Mouse (Mus musculus): Measurements from ENCODE around the gene Fosb. TPM values are rescaled to one million over a fixed set of nuclear protein-coding genes. Genes with fewer than 3 reads are reported as not detected.

The Fosb gene
- total and polyA plus RNA-seq, 2 experiments, result 0.06 to 0.09 TPM

GRCm38 (mm10) chr7:19265147-19265546 lies 44.7 kb downstream of the Fosb start:
- no peak for DNase-seq (ENCODE audit: extremely low read depth, low read depth, low spot score)
- Histone ChIP-seq H3K79me2 (ENCODE audit: control insufficient read depth, insufficient read depth, low read length) (peaks cover 21% of the 10 kb centered on the region), H3K4me1 (ENCODE audit: control insufficient read depth, insufficient read depth, low read length) (peaks cover 6% of the 10 kb centered on the region; the same call in 1 of the 2 replicates), H3K9ac (ENCODE audit: low read depth, low read length) (no peak overlapping the region), H3K27ac (replicated peaks; ENCODE audit: insufficient read depth, low read depth, low read length) (no peak overlapping the region), H3K4me3 (ENCODE audit: insufficient read depth, low read depth, low read length) (no peak overlapping the region), H3K27me3 (ENCODE audit: control insufficient read depth, insufficient read depth, low read length) (no peaks in the 10 kb centered on the region), H3K36me3 (ENCODE audit: control insufficient read depth, insufficient read depth, low read length) (peaks cover 10% of the 10 kb centered on the region; the same call in 1 of the 2 replicates)
- no peak for TF ChIP-seq CTCF (IDR thresholded peaks at IDR 0.05; ENCODE audit: low read depth, low read length)
- TF ChIP-seq POLR2A (IDR thresholded peaks at IDR 0.05; ENCODE audit: extremely low read depth, insufficient read depth, low read length), result no peak
- WGBS, result 79% methylated on average over 7 of the region's 7 CpGs

- Histone ChIP-seq H3K27ac (replicated peaks; ENCODE audit: insufficient read depth, low read depth, low read length) (no peak overlapping the region), H3K27me3 (ENCODE audit: control insufficient read depth, insufficient read depth, low read length) (no peaks in the 10 kb centered on the region), H3K4me3 (ENCODE audit: insufficient read depth, low read depth, low read length) (no peak overlapping the region), H3K4me1 (ENCODE audit: control insufficient read depth, insufficient read depth, low read length) (no peaks in the 10 kb centered on the region), H3K36me3 (ENCODE audit: control insufficient read depth, insufficient read depth, low read length) (peaks cover 24% of the 10 kb centered on the region), H3K79me2 (ENCODE audit: control insufficient read depth, insufficient read depth, low read length) (no peaks in the 10 kb centered on the region), H3K9ac (ENCODE audit: low read depth, low read length) (no peak overlapping the region)
- 12% methylated on average over 3 of the region's 3 CpGs for WGBS
- peak; percentile 62 for DNase-seq (ENCODE audit: extremely low read depth, low read depth, low spot score)
- no peak for TF ChIP-seq CTCF (IDR thresholded peaks at IDR 0.05; ENCODE audit: low read depth, low read length)
- no peak for TF ChIP-seq POLR2A (IDR thresholded peaks at IDR 0.05; ENCODE audit: extremely low read depth, insufficient read depth, low read length)
Observed at GRCm38 (mm10) chr7:19258336-19258735, 51.5 kb downstream of the Fosb start.

GRCm38 (mm10) chr7:19257390-19258022 lies 52.3 kb downstream of the Fosb start:
- Histone ChIP-seq H3K27me3 (ENCODE audit: control insufficient read depth, insufficient read depth, low read length) (no peaks in the 10 kb centered on the region), H3K9ac (ENCODE audit: low read depth, low read length) (no peak overlapping the region), H3K36me3 (ENCODE audit: control insufficient read depth, insufficient read depth, low read length) (peaks cover 23% of the 10 kb centered on the region), H3K27ac (replicated peaks; ENCODE audit: insufficient read depth, low read depth, low read length) (no peak overlapping the region), H3K4me1 (ENCODE audit: control insufficient read depth, insufficient read depth, low read length) (no peaks in the 10 kb centered on the region), H3K79me2 (ENCODE audit: control insufficient read depth, insufficient read depth, low read length) (no peaks in the 10 kb centered on the region), H3K4me3 (ENCODE audit: insufficient read depth, low read depth, low read length) (no peak overlapping the region)
- WGBS, result 65% methylated on average over 11 of the region's 11 CpGs
- peak; percentile 59 for DNase-seq (ENCODE audit: extremely low read depth, low read depth, low spot score)
- no peak for TF ChIP-seq CTCF (IDR thresholded peaks at IDR 0.05; ENCODE audit: low read depth, low read length)
- TF ChIP-seq POLR2A (IDR thresholded peaks at IDR 0.05; ENCODE audit: extremely low read depth, insufficient read depth, low read length), result no peak

GRCm38 (mm10) chr7:19256567-19256966 lies 53.3 kb downstream of the Fosb start:
- H3K9ac ChIP-seq (ENCODE audit: low read depth, low read length), result no peak overlapping the region
- DNase-seq (ENCODE audit: extremely low read depth, low read depth, low spot score), result no peak
- H3K36me3 ChIP-seq (ENCODE audit: control insufficient read depth, insufficient read depth, low read length), result peaks cover 21% of the 10 kb centered on the region
- H3K27ac ChIP-seq (replicated peaks; ENCODE audit: insufficient read depth, low read depth, low read length), result no peak overlapping the region
- no peaks in the 10 kb centered on the region for H3K4me1 ChIP-seq (ENCODE audit: control insufficient read depth, insufficient read depth, low read length)
- no peak overlapping the region for H3K4me3 ChIP-seq (ENCODE audit: insufficient read depth, low read depth, low read length)
- H3K27me3 ChIP-seq (ENCODE audit: control insufficient read depth, insufficient read depth, low read length), result no peaks in the 10 kb centered on the region
- TF ChIP-seq POLR2A (IDR thresholded peaks at IDR 0.05; ENCODE audit: extremely low read depth, insufficient read depth, low read length), result no peak
- TF ChIP-seq CTCF (IDR thresholded peaks at IDR 0.05; ENCODE audit: low read depth, low read length), result no peak
- no peaks in the 10 kb centered on the region for H3K79me2 ChIP-seq (ENCODE audit: control insufficient read depth, insufficient read depth, low read length)
- 85% methylated on average over 7 of the region's 7 CpGs for WGBS

GRCm38 (mm10) chr7:19255395-19255794 lies 54.5 kb downstream of the Fosb start:
- TF ChIP-seq POLR2A (IDR thresholded peaks at IDR 0.05; ENCODE audit: extremely low read depth, insufficient read depth, low read length), result no peak
- no peak for TF ChIP-seq CTCF (IDR thresholded peaks at IDR 0.05; ENCODE audit: low read depth, low read length)
- Histone ChIP-seq H3K4me1 (ENCODE audit: control insufficient read depth, insufficient read depth, low read length) (no peaks in the 10 kb centered on the region), H3K9ac (ENCODE audit: low read depth, low read length) (no peak overlapping the region), H3K27me3 (ENCODE audit: control insufficient read depth, insufficient read depth, low read length) (no peaks in the 10 kb centered on the region), H3K36me3 (ENCODE audit: control insufficient read depth, insufficient read depth, low read length) (peaks cover 20% of the 10 kb centered on the region), H3K27ac (replicated peaks; ENCODE audit: insufficient read depth, low read depth, low read length) (no peak overlapping the region), H3K79me2 (ENCODE audit: control insufficient read depth, insufficient read depth, low read length) (no peaks in the 10 kb centered on the region), H3K4me3 (ENCODE audit: insufficient read depth, low read depth, low read length) (no peak overlapping the region)
- no peak for DNase-seq (ENCODE audit: extremely low read depth, low read depth, low spot score)
- 94% methylated on average over 17 of the region's 17 CpGs for WGBS

GRCm38 (mm10) chr7:19253437-19253836 lies 56.4 kb downstream of the Fosb start:
- Histone ChIP-seq H3K79me2 (ENCODE audit: control insufficient read depth, insufficient read depth, low read length) (no peaks in the 10 kb centered on the region), H3K27ac (replicated peaks; ENCODE audit: insufficient read depth, low read depth, low read length) (no peak overlapping the region), H3K36me3 (ENCODE audit: control insufficient read depth, insufficient read depth, low read length) (peaks cover 11% of the 10 kb centered on the region), H3K9ac (ENCODE audit: low read depth, low read length) (no peak overlapping the region), H3K4me1 (ENCODE audit: control insufficient read depth, insufficient read depth, low read length) (no peaks in the 10 kb centered on the region), H3K27me3 (ENCODE audit: control insufficient read depth, insufficient read depth, low read length) (no peaks in the 10 kb centered on the region), H3K4me3 (ENCODE audit: insufficient read depth, low read depth, low read length) (no peak overlapping the region)
- no peak for DNase-seq (ENCODE audit: extremely low read depth, low read depth, low spot score)
- 71% methylated on average over 5 of the region's 5 CpGs for WGBS
- TF ChIP-seq POLR2A (IDR thresholded peaks at IDR 0.05; ENCODE audit: extremely low read depth, insufficient read depth, low read length) (no peak), CTCF (IDR thresholded peaks at IDR 0.05; ENCODE audit: low read depth, low read length) (no peak)

Other genes starting within 250 kb of the Fosb start
- gene Dmwd, start 233.8 kb downstream of the Fosb start, total RNA-seq (2014; rRNA removed), result 4.5 and 6.7 TPM in 2 replicates
- 29.4 and 35.7 TPM in 2 replicates for gene Dmwd, start 233.8 kb downstream of the Fosb start, polyA plus RNA-seq (2012; rRNA removed)
- 13.6 and 24.8 TPM in 2 replicates for gene Dmpk, start 226.2 kb downstream of the Fosb start, total RNA-seq (2014; rRNA removed)
- gene Dmpk, start 226.2 kb downstream of the Fosb start, polyA plus RNA-seq (2012; rRNA removed), result 60.0 and 76.4 TPM in 2 replicates
- gene Six5, start 215.5 kb downstream of the Fosb start, total RNA-seq (2014; rRNA removed), result 1.8 and 2.3 TPM in 2 replicates
- gene Six5, start 215.5 kb downstream of the Fosb start, polyA plus RNA-seq (2012; rRNA removed), result 5.2 and 8.7 TPM in 2 replicates
- gene Gm4969, start 191.7 kb downstream of the Fosb start, total RNA-seq (2014; rRNA removed), result 0.09 TPM in 1 of 2 replicates, not detected in the other
- gene Gm4969, start 191.7 kb downstream of the Fosb start, polyA plus RNA-seq (2012; rRNA removed), result 0.02 TPM in 1 of 2 replicates, not detected in the other
- 2.4 and 3.2 TPM in 2 replicates for gene Fbxo46, start 190.2 kb downstream of the Fosb start, total RNA-seq (2014; rRNA removed)
- gene Fbxo46, start 190.2 kb downstream of the Fosb start, polyA plus RNA-seq (2012; rRNA removed), result 4.3 and 5.0 TPM in 2 replicates
- gene Qpctl, start 160.8 kb downstream of the Fosb start, total RNA-seq (2014; rRNA removed), result 4.3 and 6.3 TPM in 2 replicates
- gene Qpctl, start 160.8 kb downstream of the Fosb start, polyA plus RNA-seq (2012; rRNA removed), result 8.9 and 11.7 TPM in 2 replicates
- gene Snrpd2, start 160.3 kb downstream of the Fosb start, total RNA-seq (2014; rRNA removed), result 28.4 and 29.4 TPM in 2 replicates
- 16.4 and 17.7 TPM in 2 replicates for gene Snrpd2, start 160.3 kb downstream of the Fosb start, polyA plus RNA-seq (2012; rRNA removed)
- not detected in 2 replicates for gene Gipr, start 143.9 kb downstream of the Fosb start, total RNA-seq (2014; rRNA removed)
- not detected in 2 replicates for gene Gipr, start 143.9 kb downstream of the Fosb start, polyA plus RNA-seq (2012; rRNA removed)
- gene Eml2, start 133.6 kb downstream of the Fosb start, total RNA-seq (2014; rRNA removed), result 9.8 and 11.1 TPM in 2 replicates
- 9.7 and 12.2 TPM in 2 replicates for gene Eml2, start 133.6 kb downstream of the Fosb start, polyA plus RNA-seq (2012; rRNA removed)
- gene Gpr4, start 97.5 kb downstream of the Fosb start, total RNA-seq (2014; rRNA removed), result 0.09 and 0.40 TPM in 2 replicates
- gene Gpr4, start 97.5 kb downstream of the Fosb start, polyA plus RNA-seq (2012; rRNA removed), result 1.8 and 2.7 TPM in 2 replicates
- 12.9 and 16.0 TPM in 2 replicates for gene Opa3, start 81.7 kb downstream of the Fosb start, total RNA-seq (2014; rRNA removed)
- gene Opa3, start 81.7 kb downstream of the Fosb start, polyA plus RNA-seq (2012; rRNA removed), result 34.1 and 40.4 TPM in 2 replicates
- 6.3 and 11.3 TPM in 2 replicates for gene Vasp, start 38.2 kb downstream of the Fosb start, total RNA-seq (2014; rRNA removed)
- 24.2 and 37.1 TPM in 2 replicates for gene Vasp, start 38.2 kb downstream of the Fosb start, polyA plus RNA-seq (2012; rRNA removed)
- 0.20 TPM in 1 of 2 replicates, not detected in the other for gene Ppm1n, start 30.0 kb downstream of the Fosb start, total RNA-seq (2014; rRNA removed)
- gene Ppm1n, start 30.0 kb downstream of the Fosb start, polyA plus RNA-seq (2012; rRNA removed), result 0.13 TPM in 1 of 2 replicates, not detected in the other
- gene Rtn2, start 27.4 kb downstream of the Fosb start, total RNA-seq (2014; rRNA removed), result 0.27 and 0.65 TPM in 2 replicates
- 0.62 and 1.1 TPM in 2 replicates for gene Rtn2, start 27.4 kb downstream of the Fosb start, polyA plus RNA-seq (2012; rRNA removed)
- 6.5 and 6.6 TPM in 2 replicates for gene Ercc1, start 34.7 kb upstream of the Fosb start, total RNA-seq (2014; rRNA removed)
- gene Ercc1, start 34.7 kb upstream of the Fosb start, polyA plus RNA-seq (2012; rRNA removed), result 8.5 and 9.4 TPM in 2 replicates
- gene Cd3eap, start 49.4 kb upstream of the Fosb start, total RNA-seq (2014; rRNA removed), result 1.3 and 1.7 TPM in 2 replicates
- gene Cd3eap, start 49.4 kb upstream of the Fosb start, polyA plus RNA-seq (2012; rRNA removed), result 6.5 and 7.0 TPM in 2 replicates
- gene Ppp1r13l, start 49.7 kb upstream of the Fosb start, total RNA-seq (2014; rRNA removed), result 0.18 and 0.20 TPM in 2 replicates
- gene Ppp1r13l, start 49.7 kb upstream of the Fosb start, polyA plus RNA-seq (2012; rRNA removed), result 3.0 and 4.6 TPM in 2 replicates
- gene Ercc2, start 72.0 kb upstream of the Fosb start, total RNA-seq (2014; rRNA removed), result 8.7 and 9.4 TPM in 2 replicates
- 18.7 and 26.8 TPM in 2 replicates for gene Ercc2, start 72.0 kb upstream of the Fosb start, polyA plus RNA-seq (2012; rRNA removed)
- gene Klc3, start 94.1 kb upstream of the Fosb start, total RNA-seq (2014; rRNA removed), result 0.37 TPM in 1 of 2 replicates, not detected in the other
- gene Klc3, start 94.1 kb upstream of the Fosb start, polyA plus RNA-seq (2012; rRNA removed), result 0.17 and 0.24 TPM in 2 replicates
- gene Ckm, start 94.7 kb upstream of the Fosb start, total RNA-seq (2014; rRNA removed), result 0.07 and 11.0 TPM in 2 replicates
- 0.16 and 0.18 TPM in 2 replicates for gene Ckm, start 94.7 kb upstream of the Fosb start, polyA plus RNA-seq (2012; rRNA removed)
- gene Mark4, start 148.8 kb upstream of the Fosb start, total RNA-seq (2014; rRNA removed), result 1.8 and 2.8 TPM in 2 replicates
- 4.9 and 6.4 TPM in 2 replicates for gene Mark4, start 148.8 kb upstream of the Fosb start, polyA plus RNA-seq (2012; rRNA removed)
- 2.1 and 2.2 TPM in 2 replicates for gene Exoc3l2, start 153.3 kb upstream of the Fosb start, total RNA-seq (2014; rRNA removed)
- gene Exoc3l2, start 153.3 kb upstream of the Fosb start, polyA plus RNA-seq (2012; rRNA removed), result 5.1 and 5.8 TPM in 2 replicates
- gene Bloc1s3, start 198.3 kb upstream of the Fosb start, total RNA-seq (2014; rRNA removed), result 2.8 and 3.9 TPM in 2 replicates
- 6.2 and 7.3 TPM in 2 replicates for gene Bloc1s3, start 198.3 kb upstream of the Fosb start, polyA plus RNA-seq (2012; rRNA removed)
- 19.9 and 25.5 TPM in 2 replicates for gene Trappc6a, start 198.3 kb upstream of the Fosb start, total RNA-seq (2014; rRNA removed)
- 58.0 and 58.2 TPM in 2 replicates for gene Trappc6a, start 198.3 kb upstream of the Fosb start, polyA plus RNA-seq (2012; rRNA removed)
- gene Nkpd1, start 207.8 kb upstream of the Fosb start, total RNA-seq (2014; rRNA removed), result not detected in 2 replicates
- not detected in 2 replicates for gene Nkpd1, start 207.8 kb upstream of the Fosb start, polyA plus RNA-seq (2012; rRNA removed)

Data from liver, adult 2 months (tissue).